Mouse (Mus musculus) lung, postnatal 4 days (tissue): ENCODE measurements at regions not wholly inside any gene's neighbourhood (a gene's known extent, or its start where the extent isn't known, plus 50 kb on each side); places are given as distances from the start of the nearest gene placed in this dataset.
A peak's percentile ranks its signal among the peaks of the same experiment; 100 is the strongest.
"Not testable (repeated sequence)": the region's sequence is repeated elsewhere in the genome, so short reads cannot be mapped to it uniquely, and the experiment has no call there.

Experiments used
- DNase-seq, 2 experiments: peaks; one replicate each; pipeline ENCODE4 v3.0.0; 2021

DNA sequence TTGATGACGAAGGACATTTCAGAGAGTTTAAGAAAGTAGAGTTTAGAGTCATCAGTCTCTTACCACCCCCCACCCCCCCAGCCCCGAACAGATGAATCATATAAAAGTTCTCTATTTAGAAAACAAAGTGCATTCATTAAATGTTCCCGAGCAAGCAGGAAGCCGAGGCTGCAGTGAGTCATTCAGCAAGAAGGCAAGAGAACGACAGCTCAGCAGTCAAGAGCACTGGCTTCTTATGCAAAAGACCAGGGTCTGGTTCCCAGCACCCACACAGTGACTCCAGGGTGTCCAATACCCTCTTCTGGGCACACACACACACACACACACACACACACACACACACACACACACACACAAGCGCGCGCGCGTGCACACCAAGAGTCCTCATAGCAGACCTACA is 107.0 kb upstream of the Spata13 start:
- DNase-seq = no peak

DNA sequence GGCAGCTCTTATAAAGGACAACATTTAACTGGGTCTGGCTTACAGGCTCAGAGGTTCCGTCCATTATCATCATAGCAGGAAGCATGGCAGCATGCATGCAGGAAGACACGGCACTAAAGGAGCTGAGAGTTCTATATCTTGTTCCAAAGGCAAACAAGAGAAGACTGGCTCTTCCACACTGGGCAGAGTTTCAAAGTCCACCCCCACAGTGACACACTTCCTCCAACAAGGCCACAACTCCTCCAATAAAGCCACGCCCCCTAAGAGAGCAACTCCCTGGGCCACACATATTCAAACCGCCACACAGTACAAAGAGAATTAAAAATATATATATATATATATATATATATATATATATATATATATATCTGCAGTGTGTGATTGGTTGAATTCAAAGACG is 105.8 kb upstream of the Spata13 start:
- DNase-seq = peak; percentile 42 to 45

DNA sequence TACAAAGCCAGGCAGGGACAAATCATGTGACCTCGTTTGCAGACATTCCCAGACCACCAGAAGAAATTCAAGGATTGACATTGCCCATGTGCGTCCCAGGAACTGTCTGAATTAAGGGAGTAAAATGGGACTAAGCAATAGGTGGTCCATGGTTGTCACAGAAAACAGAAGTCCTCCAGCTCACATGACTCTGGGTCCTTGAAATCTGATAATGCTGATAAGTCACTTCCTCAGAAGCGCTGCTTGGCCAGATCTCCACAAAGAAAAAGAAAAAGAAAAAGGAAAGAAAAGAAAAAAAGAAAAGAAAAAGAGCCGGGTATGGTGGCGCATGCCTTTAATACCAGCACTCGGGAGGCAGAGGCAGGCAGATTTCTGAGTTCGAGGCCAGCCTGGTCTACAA is 105.3 kb upstream of the Spata13 start:
- no peak for DNase-seq

DNA sequence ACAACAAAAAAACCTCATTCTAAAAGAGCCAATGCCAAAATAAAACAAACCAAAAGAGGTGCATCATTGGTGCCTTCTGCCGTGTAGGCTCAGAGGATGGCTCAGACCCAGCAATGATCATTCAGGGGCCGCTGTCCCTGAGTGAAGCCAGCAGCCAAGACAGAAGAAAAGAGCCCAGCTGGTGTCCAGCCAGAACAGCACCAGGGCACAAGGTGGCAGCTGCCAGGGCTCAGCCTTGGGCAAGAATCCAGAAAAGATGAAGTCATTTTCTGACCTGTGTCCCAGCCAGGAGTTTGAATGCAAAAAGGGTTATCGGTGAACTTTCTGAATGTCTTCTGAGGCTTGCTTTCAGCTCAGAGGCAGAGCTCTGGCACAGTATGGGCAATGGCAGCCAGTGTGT is 104.8 kb upstream of the Spata13 start:
- DNase-seq = peak; percentile 46 to 48

DNA sequence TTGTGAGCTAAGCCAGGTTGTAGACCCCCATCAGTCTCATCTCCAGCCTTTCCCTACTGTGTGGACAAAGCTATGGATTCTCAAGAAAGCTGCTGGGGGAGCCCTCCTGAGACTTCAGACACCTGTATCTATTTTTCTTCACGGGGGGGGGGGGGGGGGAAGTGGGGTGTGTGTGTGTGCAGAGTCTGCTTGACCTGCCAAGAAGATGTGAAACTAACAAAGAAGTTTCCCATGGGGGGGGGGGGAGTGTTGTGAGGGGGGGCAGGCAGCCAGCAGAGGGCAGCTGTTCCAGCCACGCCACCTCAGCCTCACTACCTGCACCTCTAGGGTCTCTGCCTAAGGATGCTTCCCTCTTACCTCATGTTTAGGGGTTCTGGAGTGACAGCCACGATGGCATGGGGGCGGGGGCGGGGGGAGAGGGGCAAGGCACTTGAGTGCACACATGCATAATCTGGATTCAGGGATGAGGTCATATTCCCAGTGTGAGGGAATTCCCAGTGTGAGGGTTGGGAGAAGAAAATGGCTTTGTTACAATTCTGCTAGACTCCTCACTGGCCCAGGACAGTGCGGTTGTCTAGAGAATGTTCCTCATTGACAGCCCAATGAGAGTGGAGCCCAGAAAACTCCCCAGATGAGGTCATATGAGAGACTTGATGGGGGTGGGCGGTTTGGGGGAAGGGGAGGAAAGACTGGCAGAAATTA is 104.0 kb upstream of the Spata13 start:
- DNase-seq = no peak

DNA sequence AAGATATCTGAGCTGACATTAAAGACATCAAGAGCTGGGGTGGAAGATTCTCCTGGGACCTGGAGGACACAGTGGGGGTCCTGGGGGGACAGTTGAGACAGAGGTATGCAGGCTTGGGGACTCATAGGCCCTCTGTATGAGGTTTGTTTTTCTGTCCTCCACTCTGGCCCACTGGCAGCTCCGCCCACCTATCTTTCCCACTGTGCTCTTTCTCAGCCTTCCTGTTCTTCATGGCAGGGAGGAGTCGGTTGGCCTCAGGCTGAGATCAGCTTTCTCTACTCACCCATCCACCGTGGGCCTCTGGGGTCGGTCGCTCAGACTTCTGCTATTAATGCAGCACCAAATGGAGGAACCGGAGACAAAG is 103.5 kb upstream of the Spata13 start:
- DNase-seq = no peak

DNA sequence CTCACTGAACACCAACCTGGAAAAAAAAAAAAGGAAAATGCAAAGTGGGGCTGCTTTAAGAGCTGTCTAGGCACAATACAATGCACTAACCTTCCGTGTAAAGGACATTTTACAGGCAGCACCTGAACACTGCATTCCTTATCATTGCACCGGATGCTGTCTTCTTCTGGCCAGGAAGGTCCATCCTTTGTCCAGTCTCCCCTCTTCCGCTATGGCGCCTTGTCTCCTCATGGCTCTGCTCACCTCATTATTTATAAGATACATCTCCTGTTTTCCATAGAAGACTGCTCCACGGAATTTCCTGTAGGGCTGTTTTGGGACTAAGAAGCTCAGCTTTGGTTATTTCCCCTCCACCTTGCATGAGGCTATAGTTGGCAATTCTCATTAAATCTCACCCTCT is 102.8 kb upstream of the Spata13 start:
- DNase-seq = no peak

DNA sequence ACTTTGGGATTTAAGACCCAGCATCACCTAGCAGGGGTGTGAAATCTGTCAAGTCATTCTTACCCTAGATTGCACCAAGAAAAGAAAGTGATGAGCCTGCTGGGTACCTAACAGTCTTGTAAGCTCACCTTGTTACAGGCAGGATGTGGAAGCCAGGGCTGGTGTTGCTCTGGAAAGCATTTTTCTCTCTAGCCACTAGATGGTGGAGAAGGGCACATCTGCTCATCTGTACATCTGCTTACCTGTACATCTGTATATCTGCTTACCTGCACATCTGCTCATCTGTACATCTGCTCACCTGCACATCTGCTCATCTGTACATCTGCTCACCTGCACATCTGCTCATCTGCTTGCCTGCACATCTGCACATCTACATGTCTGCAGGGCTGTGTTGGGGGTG is 102.0 kb upstream of the Spata13 start:
- DNase-seq = no peak

DNA sequence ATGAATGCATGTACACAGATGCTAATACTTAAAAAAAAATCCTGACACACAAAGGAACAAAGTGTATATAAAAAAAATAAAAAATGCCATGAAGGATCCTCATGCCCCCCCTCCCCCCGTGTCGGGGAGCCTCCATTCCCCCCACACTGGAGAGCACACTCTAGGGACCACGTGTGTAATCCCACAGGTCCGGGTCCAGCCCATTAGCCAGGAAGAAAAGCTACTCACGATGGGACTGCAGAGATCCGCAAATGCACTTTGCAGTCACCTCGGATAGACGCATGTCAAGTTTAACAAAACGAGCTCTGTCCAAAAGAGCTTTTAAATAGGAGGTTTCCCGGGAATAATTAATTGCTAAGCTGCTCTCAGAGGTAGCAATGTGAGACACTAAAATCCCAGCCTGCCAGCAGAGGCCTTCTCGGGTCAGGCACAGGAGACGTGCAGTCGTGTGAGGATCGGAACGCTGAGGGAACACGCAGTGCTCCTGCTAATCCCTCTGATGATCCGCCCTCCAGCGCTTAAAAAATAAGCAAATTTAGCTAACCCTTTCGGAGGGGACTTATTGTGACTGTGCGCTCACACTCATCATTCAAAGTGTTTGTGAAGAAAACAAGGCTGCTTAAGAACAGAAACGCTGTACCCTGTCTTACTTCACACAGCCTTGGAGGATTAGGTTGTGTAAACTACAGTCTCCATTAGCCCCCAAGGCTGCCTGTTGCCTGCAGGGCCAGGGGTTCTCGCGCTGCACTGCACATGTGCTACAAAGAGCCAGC is 100.2 kb upstream of the Spata13 start:
- DNase-seq = no peak

DNA sequence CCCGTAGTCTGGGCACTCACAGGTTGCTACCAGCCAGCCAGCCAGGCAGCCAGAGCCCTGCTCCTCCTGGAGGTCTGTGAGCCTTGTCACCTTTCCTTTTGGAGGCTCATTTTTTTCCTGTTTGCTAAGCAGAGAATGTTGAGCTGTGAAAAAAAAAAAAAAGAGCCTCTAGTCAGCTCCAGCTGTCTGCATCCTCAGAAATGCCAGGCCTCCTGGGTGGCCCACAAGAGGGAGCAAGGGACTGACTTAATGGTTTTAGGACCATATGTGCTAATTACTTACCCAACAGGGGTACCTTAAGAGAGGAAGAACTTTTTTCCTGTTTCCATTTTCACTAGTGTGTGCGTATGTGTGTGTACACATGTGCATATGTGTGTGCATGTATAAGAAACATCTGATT is 94.8 kb upstream of the Spata13 start:
- no peak for DNase-seq

DNA sequence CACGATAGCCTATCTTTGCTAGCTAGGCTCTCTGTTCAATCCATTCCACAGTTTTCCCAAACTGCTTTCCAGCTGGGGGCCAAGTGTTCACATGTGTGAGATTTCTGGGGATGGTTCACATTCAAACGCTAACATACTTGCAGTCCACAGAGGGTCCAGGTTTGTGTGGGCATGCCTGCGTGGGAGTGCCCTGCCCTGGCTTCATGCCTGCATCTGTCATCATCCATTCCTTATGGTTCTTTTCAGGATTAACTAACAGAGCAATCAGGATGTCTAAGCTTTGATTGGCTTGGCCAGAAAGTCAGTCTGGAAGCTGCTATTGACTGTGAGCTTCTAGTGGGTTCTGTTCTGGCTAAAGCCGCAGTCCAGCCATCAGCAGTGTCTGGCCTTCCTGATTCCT is 93.7 kb upstream of the Spata13 start:
- DNase-seq = no peak

DNA sequence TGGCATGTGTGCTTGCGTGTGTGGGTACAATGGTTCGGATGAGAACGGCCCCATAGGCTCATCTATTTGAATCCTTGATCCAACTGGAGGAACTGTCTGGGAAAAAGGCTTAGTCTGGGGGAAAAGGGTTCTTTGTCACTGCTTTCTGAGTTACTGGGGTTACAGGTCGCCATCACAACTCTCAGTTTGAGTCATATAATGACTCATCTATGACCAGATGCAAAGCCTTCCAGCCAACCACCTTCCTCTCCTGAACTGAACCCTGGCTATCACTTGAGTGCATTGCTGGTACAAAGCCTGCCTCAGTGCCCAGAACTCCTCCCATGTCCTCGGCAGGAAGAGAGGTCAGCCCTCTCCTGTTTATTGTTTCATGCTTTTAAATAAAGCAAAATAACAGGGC is 92.2 kb upstream of the Spata13 start:
- DNase-seq = no peak

DNA sequence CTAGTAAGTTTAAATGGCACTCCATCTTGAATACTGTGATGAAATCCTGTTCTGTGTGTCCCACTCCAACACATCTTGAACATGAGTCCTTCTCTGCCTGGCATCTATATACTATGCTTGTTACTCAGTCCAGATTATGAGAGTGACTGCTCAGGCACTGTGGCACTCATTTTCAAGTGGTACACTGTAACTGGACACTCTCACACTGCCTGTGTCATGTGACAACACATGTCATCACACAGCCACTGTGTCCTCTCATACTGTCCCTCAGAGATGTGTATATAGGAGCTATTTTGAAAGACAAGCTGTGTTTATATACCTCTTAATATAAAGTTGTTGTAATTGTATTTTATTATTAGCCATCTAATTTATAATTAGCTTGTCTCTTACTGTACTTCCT is 89.0 kb upstream of the Spata13 start:
- no peak for DNase-seq

DNA sequence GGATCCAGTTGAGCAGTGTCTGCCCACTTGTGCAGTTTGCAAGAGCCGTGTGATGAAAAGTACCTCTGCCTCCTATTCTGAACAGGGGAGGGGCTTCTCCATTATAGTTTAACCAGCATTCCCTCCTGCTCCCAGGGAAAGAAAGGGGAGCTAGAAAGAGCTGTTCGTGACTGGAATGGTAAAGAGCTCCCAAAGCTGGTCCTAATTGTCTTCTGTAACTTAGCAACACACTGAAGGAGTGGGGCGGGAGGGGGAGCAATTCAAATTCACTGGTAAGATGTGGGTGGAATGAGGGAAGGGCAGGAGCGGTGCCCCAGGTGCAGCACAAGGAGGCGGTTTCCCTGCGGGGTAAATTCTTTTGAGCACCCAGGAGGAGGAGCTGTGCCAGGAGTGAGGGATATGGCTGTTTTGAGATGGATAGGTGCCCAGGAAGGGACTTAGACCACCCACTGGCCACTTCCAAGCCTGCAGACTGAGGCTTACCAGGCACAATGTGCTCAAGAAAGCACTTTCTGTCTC is 79.5 kb upstream of the Spata13 start:
- DNase-seq = no peak

DNA sequence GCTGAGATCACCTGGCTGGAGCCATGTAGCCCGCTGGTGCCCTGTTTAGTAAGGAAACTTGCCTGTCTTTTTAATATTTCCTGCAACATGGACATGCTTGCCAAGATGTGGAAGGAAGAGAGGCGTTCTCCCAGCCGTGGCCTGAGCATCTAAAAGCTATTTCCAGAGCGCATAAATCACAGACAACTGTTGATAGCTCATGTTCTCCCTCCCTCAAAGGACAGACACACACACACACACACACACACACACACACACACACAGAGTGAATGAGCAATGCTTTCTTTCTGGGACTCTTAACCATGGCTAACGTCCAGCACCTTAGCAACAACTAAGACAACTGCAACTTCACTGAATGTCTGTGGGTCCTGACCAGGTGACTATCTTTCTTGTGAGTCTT is 77.3 kb upstream of the Spata13 start:
- no peak for DNase-seq

DNA sequence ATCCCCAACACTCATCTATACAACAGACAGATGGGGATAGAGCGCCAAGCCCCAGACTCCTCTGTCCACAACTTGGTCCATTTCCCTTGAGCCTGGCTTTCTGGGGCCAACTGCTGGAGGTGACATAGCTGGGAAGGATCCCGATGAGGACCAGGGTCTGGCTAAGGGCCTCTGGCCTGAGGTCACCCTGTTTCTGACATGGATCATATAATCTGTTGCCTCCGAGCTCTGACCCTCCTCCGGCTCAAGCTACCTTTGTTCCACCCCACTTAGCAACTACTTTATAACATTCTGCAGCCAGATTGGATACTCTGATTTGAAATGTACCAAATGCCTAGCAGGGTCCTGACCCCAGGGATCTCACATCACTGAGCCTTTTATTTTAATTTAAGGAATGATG is 76.8 kb upstream of the Spata13 start:
- no peak for DNase-seq

DNA sequence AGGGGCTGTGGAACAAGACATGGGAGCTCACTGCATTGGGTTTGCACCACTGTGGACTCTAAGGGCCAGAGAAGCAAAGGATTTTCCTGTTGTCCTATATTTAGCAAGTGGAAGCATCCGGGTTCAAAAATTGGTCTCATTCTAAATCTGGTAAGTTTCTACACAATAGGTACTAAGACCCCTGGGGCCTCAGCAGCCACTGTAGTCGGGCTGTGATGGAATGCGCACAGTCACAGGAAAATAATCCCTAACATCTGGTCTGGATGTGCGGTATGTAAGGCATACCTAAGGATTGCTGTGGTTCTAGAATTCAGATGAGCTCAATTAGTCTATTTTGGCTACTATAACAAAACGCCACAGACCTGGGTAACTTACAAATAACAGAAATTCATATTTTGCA is 74.4 kb upstream of the Spata13 start:
- no peak for DNase-seq

DNA sequence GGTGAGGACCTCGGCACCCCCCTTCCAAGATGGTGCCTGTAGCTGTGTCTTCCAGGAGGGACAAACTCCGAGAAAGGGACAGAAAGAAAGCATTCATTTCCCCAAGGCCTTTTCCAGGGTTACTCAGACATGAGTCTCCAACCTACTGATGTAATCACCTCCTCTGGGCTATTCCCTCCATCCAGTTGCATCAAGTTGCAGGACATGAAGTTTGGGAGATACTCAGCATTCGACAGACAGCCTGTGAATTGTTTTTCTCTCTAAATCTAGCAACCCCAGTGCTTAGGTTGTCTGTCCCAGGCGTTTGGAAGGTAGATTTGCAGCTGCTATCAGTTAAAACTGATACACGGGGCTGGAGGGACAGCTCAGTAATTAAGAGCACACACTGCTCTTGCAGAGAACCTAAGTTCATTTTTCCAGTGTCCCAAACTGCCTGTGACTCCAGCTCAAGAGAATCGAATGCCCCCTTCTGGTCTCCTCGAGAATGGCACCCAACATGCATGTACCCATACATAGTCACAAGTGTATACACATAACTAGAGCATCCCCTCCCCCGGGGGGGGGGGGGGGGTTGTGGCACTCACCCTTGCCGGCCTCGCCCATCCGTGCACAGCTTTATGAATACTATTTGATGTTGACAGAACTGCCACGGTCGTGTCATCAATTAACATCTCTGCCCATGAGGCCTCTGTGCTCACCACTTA is 73.8 kb upstream of the Spata13 start:
- peak in 1 of 2 experiments; percentile 39 for DNase-seq

DNA sequence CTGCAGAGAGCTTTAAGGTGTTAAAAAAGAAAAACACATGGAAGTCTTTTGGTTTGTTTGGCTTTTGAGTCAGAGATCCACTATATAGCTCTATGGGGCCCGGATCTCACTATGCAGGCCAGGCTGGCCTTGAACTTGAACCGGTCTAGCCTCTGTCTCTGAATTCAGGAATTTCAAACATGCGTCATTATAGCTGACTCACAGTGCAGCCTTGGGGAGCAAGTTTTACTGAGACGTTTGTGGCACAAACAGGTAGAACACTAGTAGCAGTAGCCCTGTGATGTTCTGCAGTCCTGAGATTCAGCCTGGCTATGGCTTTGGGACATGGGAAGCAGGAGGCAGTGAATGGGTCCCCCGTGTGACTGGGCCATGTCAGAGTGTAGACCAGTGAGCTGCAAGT is 57.5 kb upstream of the Spata13 start:
- no peak for DNase-seq

DNA sequence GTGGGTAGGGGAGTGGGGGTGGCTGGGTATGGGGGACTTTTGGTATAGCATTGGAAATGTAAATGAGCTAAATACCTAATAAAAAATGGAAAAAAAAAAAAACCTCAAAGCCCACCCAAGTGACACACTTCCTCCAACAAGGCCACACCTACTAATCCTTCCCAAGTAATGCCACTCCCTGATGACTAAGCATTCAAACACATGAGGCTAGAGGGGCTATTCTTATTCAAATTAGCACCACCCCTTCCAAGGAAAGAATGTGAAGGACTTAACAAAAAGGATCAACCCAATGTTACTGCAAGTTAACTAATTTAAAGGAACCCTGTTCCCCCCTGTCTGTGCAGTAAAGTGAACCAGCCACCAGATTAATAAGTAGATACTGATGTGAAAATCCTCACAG is 53.7 kb upstream of the Spata13 start:
- not testable (repeated sequence) for DNase-seq
